Mouse (Mus musculus): ENCODE measurements around the gene Khk. TPM values are rescaled to one million over a fixed set of nuclear protein-coding genes. Genes with fewer than 3 reads are reported as not detected.

Khk gene
- total and polyA plus RNA-seq, 3 experiments, result 20.2 to 43.4 (median 29.8) TPM

GRCm38 (mm10) chr5:30930121-30930520 lies 8.9 kb downstream of the Khk start:
- Histone ChIP-seq H3K36me3 (replicated peaks) (peaks cover 16% of the 10 kb centered on the region), H3K4me1 (ENCODE audit: insufficient read depth, low read depth, low read length) (no peaks in the 10 kb centered on the region; the same call in 1 of the 2 replicates), H3K27me3 (ENCODE audit: insufficient read depth, low read length) (peaks cover 28% of the 10 kb centered on the region), H3K4me3 (ENCODE audit: low read depth, low read length) (no peak overlapping the region), H3K9me3 (replicated peaks) (no peaks in the 10 kb centered on the region)
- DNase-seq (ENCODE audit: low spot score), result no peak
- ATAC-seq (ENCODE audit: extremely low read depth, insufficient number of reproducible peaks, low FRiP score, poor library complexity, severe bottlenecking), result no peak
- TF ChIP-seq CTCF (IDR thresholded peaks at IDR 0.05; ENCODE audit: low read depth, low read length), result 0 out of 2 replicates have a peak, but pooled peaks have one; percentile 17
- TF ChIP-seq GATA1 (IDR thresholded peaks at IDR 0.05; ENCODE audit: borderline replicate concordance, low read length), result no peak
- no peak for TF ChIP-seq POLR2AphosphoS5 (IDR thresholded peaks at IDR 0.05; ENCODE audit: insufficient replicate concordance, low read depth, low read length)
- TF ChIP-seq GATA2 (IDR thresholded peaks at IDR 0.05; ENCODE audit: borderline replicate concordance, low read depth, low read length), result no peak
- TF ChIP-seq TAL1 (conservative IDR thresholded peaks at IDR 0.05; ENCODE audit: low read depth, low read length), result no peak

GRCm38 (mm10) chr5:30930846-30931245 lies 9.6 kb downstream of the Khk start:
- Histone ChIP-seq H3K27me3 (ENCODE audit: insufficient read depth, low read length) (peaks cover 32% of the 10 kb centered on the region), H3K4me1 (ENCODE audit: insufficient read depth, low read depth, low read length) (no peaks in the 10 kb centered on the region; the same call in 1 of the 2 replicates), H3K36me3 (replicated peaks) (peaks cover 12% of the 10 kb centered on the region), H3K9me3 (replicated peaks) (no peaks in the 10 kb centered on the region), H3K4me3 (ENCODE audit: low read depth, low read length) (no peak overlapping the region)
- no peak for ATAC-seq (ENCODE audit: extremely low read depth, insufficient number of reproducible peaks, low FRiP score, poor library complexity, severe bottlenecking)
- no peak for DNase-seq (ENCODE audit: low spot score)
- TF ChIP-seq GATA2 (IDR thresholded peaks at IDR 0.05; ENCODE audit: borderline replicate concordance, low read depth, low read length) (no peak), GATA1 (IDR thresholded peaks at IDR 0.05; ENCODE audit: borderline replicate concordance, low read length) (no peak), POLR2AphosphoS5 (IDR thresholded peaks at IDR 0.05; ENCODE audit: insufficient replicate concordance, low read depth, low read length) (no peak), TAL1 (conservative IDR thresholded peaks at IDR 0.05; ENCODE audit: low read depth, low read length) (no peak), CTCF (IDR thresholded peaks at IDR 0.05; ENCODE audit: low read depth, low read length) (no peak)

GRCm38 (mm10) chr5:30931378-30931777 lies 10.1 kb downstream of the Khk start:
- TF ChIP-seq CTCF (IDR thresholded peaks at IDR 0.05; ENCODE audit: low read depth, low read length), result no peak
- no peak for TF ChIP-seq TAL1 (conservative IDR thresholded peaks at IDR 0.05; ENCODE audit: low read depth, low read length)
- peaks cover 33% of the 10 kb centered on the region for H3K27me3 ChIP-seq (ENCODE audit: insufficient read depth, low read length)
- H3K4me3 ChIP-seq (ENCODE audit: low read depth, low read length), result no peak overlapping the region
- DNase-seq (ENCODE audit: low spot score) (no peak), ATAC-seq (ENCODE audit: extremely low read depth, insufficient number of reproducible peaks, low FRiP score, poor library complexity, severe bottlenecking) (no peak)
- H3K9me3 ChIP-seq (replicated peaks), result no peaks in the 10 kb centered on the region
- H3K4me1 ChIP-seq (ENCODE audit: insufficient read depth, low read depth, low read length), result no peaks in the 10 kb centered on the region; the same call in 1 of the 2 replicates
- H3K36me3 ChIP-seq (replicated peaks), result peaks cover 11% of the 10 kb centered on the region

GRCm38 (mm10) chr5:30933705-30934104 lies 12.5 kb downstream of the Khk start:
- H3K36me3 ChIP-seq (replicated peaks), result peaks cover 4% of the 10 kb centered on the region
- H3K4me1 ChIP-seq (ENCODE audit: insufficient read depth, low read depth, low read length), result no peaks in the 10 kb centered on the region; the same call in 1 of the 2 replicates
- no peak overlapping the region for H3K4me3 ChIP-seq (ENCODE audit: low read depth, low read length)
- no peak for TF ChIP-seq GATA1 (IDR thresholded peaks at IDR 0.05; ENCODE audit: borderline replicate concordance, low read length)
- TF ChIP-seq CTCF (IDR thresholded peaks at IDR 0.05; ENCODE audit: low read depth, low read length), result no peak
- no peak for TF ChIP-seq GATA2 (IDR thresholded peaks at IDR 0.05; ENCODE audit: borderline replicate concordance, low read depth, low read length)
- peaks cover 33% of the 10 kb centered on the region for H3K27me3 ChIP-seq (ENCODE audit: insufficient read depth, low read length)
- DNase-seq (ENCODE audit: low spot score) (no peak), ATAC-seq (ENCODE audit: extremely low read depth, insufficient number of reproducible peaks, low FRiP score, poor library complexity, severe bottlenecking) (no peak)
- no peaks in the 10 kb centered on the region for H3K9me3 ChIP-seq (replicated peaks)

- no peak for DNase-seq (ENCODE audit: low spot score)
- ATAC-seq (ENCODE audit: extremely low read depth, insufficient number of reproducible peaks, low FRiP score, poor library complexity, severe bottlenecking), result no peak
- H3K4me3 ChIP-seq (ENCODE audit: low read depth, low read length), result no peak overlapping the region
These were observed 13.7 kb downstream of the Khk start for GRCm38 (mm10) chr5:30934725-30935461.

GRCm38 (mm10) chr5:30943004-30943403 lies 21.8 kb downstream of the Khk start:
- ATAC-seq (ENCODE audit: extremely low read depth, insufficient number of reproducible peaks, low FRiP score, poor library complexity, severe bottlenecking), result no peak
- H3K36me3 ChIP-seq (replicated peaks), result no peaks in the 10 kb centered on the region
- peaks cover 5% of the 10 kb centered on the region; the same call in 1 of the 2 replicates for H3K4me1 ChIP-seq (ENCODE audit: insufficient read depth, low read depth, low read length)
- H3K4me3 ChIP-seq (ENCODE audit: low read depth, low read length), result no peak overlapping the region
- TF ChIP-seq TAL1 (conservative IDR thresholded peaks at IDR 0.05; ENCODE audit: low read depth, low read length) (no peak), CTCF (IDR thresholded peaks at IDR 0.05; ENCODE audit: low read depth, low read length) (no peak), POLR2AphosphoS5 (IDR thresholded peaks at IDR 0.05; ENCODE audit: insufficient replicate concordance, low read depth, low read length) (no peak), GATA2 (IDR thresholded peaks at IDR 0.05; ENCODE audit: borderline replicate concordance, low read depth, low read length) (no peak), GATA1 (IDR thresholded peaks at IDR 0.05; ENCODE audit: borderline replicate concordance, low read length) (no peak)
- H3K9me3 ChIP-seq (replicated peaks), result no peaks in the 10 kb centered on the region
- H3K27me3 ChIP-seq (ENCODE audit: insufficient read depth, low read length), result peaks cover 30% of the 10 kb centered on the region
- no peak for DNase-seq (ENCODE audit: low spot score)

More at GRCm38 (mm10) chr5:30934725-30935461, 13.7 kb downstream of the Khk start:
- H3K36me3 ChIP-seq (replicated peaks), result peaks cover 4% of the 10 kb centered on the region
- H3K9me3 ChIP-seq (replicated peaks), result no peaks in the 10 kb centered on the region
- no peaks in the 10 kb centered on the region; the same call in 1 of the 2 replicates for H3K4me1 ChIP-seq (ENCODE audit: insufficient read depth, low read depth, low read length)
- TF ChIP-seq GATA2 (IDR thresholded peaks at IDR 0.05; ENCODE audit: borderline replicate concordance, low read depth, low read length) (no peak), CTCF (IDR thresholded peaks at IDR 0.05; ENCODE audit: low read depth, low read length) (no peak), POLR2AphosphoS5 (IDR thresholded peaks at IDR 0.05; ENCODE audit: insufficient replicate concordance, low read depth, low read length) (no peak), TAL1 (conservative IDR thresholded peaks at IDR 0.05; ENCODE audit: low read depth, low read length) (no peak), GATA1 (IDR thresholded peaks at IDR 0.05; ENCODE audit: borderline replicate concordance, low read length) (no peak)
- peaks cover 33% of the 10 kb centered on the region for H3K27me3 ChIP-seq (ENCODE audit: insufficient read depth, low read length)
